Mouse (Mus musculus) liver, embryonic 12.5 days (tissue): ENCODE results near the gene Itgb4. TPM values are rescaled to one million over a fixed set of nuclear protein-coding genes. Genes with fewer than 3 reads are reported as not detected.

ENCODE experiments used
- ATAC-seq: fragments of 200-750 bp; cut with Nextera tagmentation; 2 replicates; pipeline ENCODE4 v1.8.0; 2017; ENCODE audit warnings: moderate number of reproducible peaks, mild to moderate bottlenecking, moderate library complexity
- H3K27ac ChIP-seq: fragments of 300-500 bp; sonication (generic); 2 replicates; pipeline ENCODE4 v1.5.1; 2016; ENCODE audit warnings: mild to moderate bottlenecking
- H3K27me3 ChIP-seq: fragments of 300-500 bp; sonication (generic); replicated peaks from 2 replicates; pipeline ENCODE4 v1.6.1; 2016; ENCODE audit warnings: mild to moderate bottlenecking, moderate library complexity
- H3K36me3 ChIP-seq: fragments of 300-500 bp; sonication (generic); 2 replicates; pipeline ENCODE4 v1.6.1; 2016; ENCODE audit warnings: mild to moderate bottlenecking, moderate library complexity
- H3K4me1 ChIP-seq: fragments of 300-500 bp; sonication (generic); 2 replicates; pipeline ENCODE4 v1.6.1; 2016
- H3K4me2 ChIP-seq: fragments of 300-500 bp; sonication (generic); 2 replicates; pipeline ENCODE4 v1.6.1; 2016; ENCODE audit warnings: mild to moderate bottlenecking, moderate library complexity
- H3K4me3 ChIP-seq: fragments of 300-500 bp; sonication (generic); 2 replicates; pipeline ENCODE4 v1.5.1; 2016; ENCODE audit warnings: mild to moderate bottlenecking, moderate library complexity
- H3K9ac ChIP-seq: fragments of 300-500 bp; sonication (generic); 2 replicates; pipeline ENCODE4 v1.6.1; 2016; ENCODE audit warnings: mild to moderate bottlenecking, moderate library complexity
- H3K9me3 ChIP-seq: fragments of 300-500 bp; sonication (generic); replicated peaks from 2 replicates; pipeline ENCODE4 v1.6.1; 2016; ENCODE audit warnings: mild to moderate bottlenecking, moderate library complexity
- WGBS: fragments of 180-500 bp; shearing (Covaris S2); methylation state at CpG from one replicate; pipeline ENCODE4 v1.1.7; 2016; ENCODE audit not compliant: insufficient replicate concordance; 5-methylcytosine and 5-hydroxymethylcytosine counted together
- polyA plus RNA-seq: library from polyadenylated mRNA; unstranded; fragments of >200 nt; fragmentation: Nextera tagmentation; extraction: Ambion mirVana; gene quantifications from 2 replicates; pipeline ENCODE4 v1.2.1, GENCODE M21; 2016

Gene Itgb4
- polyA plus RNA-seq, 1 experiment from 2014 or later = 0.44 TPM

GRCm38 (mm10) chr11:116002894-116003293 is 28.4 kb downstream of the Itgb4 start:
- H3K4me2 ChIP-seq = no peak overlapping the region
- H3K36me3 ChIP-seq = peaks cover 13% of the 10 kb centered on the region
- no peak for ATAC-seq
- WGBS = 87% methylated on average over 3 of the region's 3 CpGs
- H3K9me3 ChIP-seq = no peaks in the 10 kb centered on the region
- H3K4me1 ChIP-seq = peaks cover 50% of the 10 kb centered on the region
- no peak overlapping the region for H3K9ac ChIP-seq
- peaks cover 21% of the 10 kb centered on the region for H3K27me3 ChIP-seq
- no peak overlapping the region for H3K4me3 ChIP-seq
- no peak overlapping the region for H3K27ac ChIP-seq

- WGBS = 12% methylated on average over 8 of the region's 8 CpGs
- peaks cover 15% of the 10 kb centered on the region for H3K27me3 ChIP-seq
- H3K36me3 ChIP-seq = peaks cover 26% of the 10 kb centered on the region
- H3K9me3 ChIP-seq = no peaks in the 10 kb centered on the region
- H3K4me2 ChIP-seq = peak overlapping the region; percentile 84
- 0 out of 2 replicates have a peak, but pooled peaks have one; percentile 1 for ATAC-seq
- peak overlapping the region; percentile 85 for H3K27ac ChIP-seq
- peaks cover 45% of the 10 kb centered on the region for H3K4me1 ChIP-seq
- peak overlapping the region; percentile 51 for H3K4me3 ChIP-seq
- H3K9ac ChIP-seq = peak overlapping the region; percentile 69
Measured at GRCm38 (mm10) chr11:116004186-116004823, 29.8 kb downstream of the Itgb4 start.

GRCm38 (mm10) chr11:116004840-116005700 is 30.6 kb downstream of the Itgb4 start:
- Histone ChIP-seq H3K4me3 (peak overlapping the region; percentile 51), H3K9ac (peak overlapping the region; percentile 69), H3K27ac (peak overlapping the region; percentile 85), H3K4me1 (peaks cover 40% of the 10 kb centered on the region), H3K4me2 (peak overlapping the region; percentile 84), H3K27me3 (peaks cover 9% of the 10 kb centered on the region), H3K9me3 (no peaks in the 10 kb centered on the region), H3K36me3 (peaks cover 33% of the 10 kb centered on the region)
- WGBS = 6% methylated on average over 53 of the region's 54 CpGs
- peak; percentile 76 for ATAC-seq

- H3K27ac ChIP-seq = peak overlapping the region; percentile 85
- peaks cover 48% of the 10 kb centered on the region for H3K4me1 ChIP-seq
- ATAC-seq = peak; percentile 5
- H3K9me3 ChIP-seq = no peaks in the 10 kb centered on the region
- 59% methylated on average over 9 of the region's 9 CpGs for WGBS
- H3K9ac ChIP-seq = peak overlapping the region; percentile 69
- H3K4me2 ChIP-seq = peak overlapping the region; percentile 84
- peaks cover 4% of the 10 kb centered on the region; the same call in 1 of the 2 replicates for H3K27me3 ChIP-seq
- H3K36me3 ChIP-seq = peaks cover 41% of the 10 kb centered on the region
- peak overlapping the region; percentile 51 for H3K4me3 ChIP-seq
Measured at GRCm38 (mm10) chr11:116005701-116006419, 31.4 kb downstream of the Itgb4 start.

GRCm38 (mm10) chr11:116007095-116007850 is 32.8 kb downstream of the Itgb4 start:
- Histone ChIP-seq H3K27me3 (no peaks in the 10 kb centered on the region), H3K27ac (no peak overlapping the region), H3K9ac (no peak overlapping the region), H3K4me1 (peaks cover 62% of the 10 kb centered on the region), H3K4me3 (no peak overlapping the region), H3K4me2 (no peak overlapping the region), H3K36me3 (peaks cover 44% of the 10 kb centered on the region), H3K9me3 (no peaks in the 10 kb centered on the region)
- ATAC-seq = no peak
- WGBS = 83% methylated on average over 28 of the region's 28 CpGs

- no peak overlapping the region for H3K27ac ChIP-seq
- no peak overlapping the region for H3K4me3 ChIP-seq
- H3K27me3 ChIP-seq = 0 out of 2 replicates have a peak, but pooled peaks cover 6% of the 10 kb centered on the region
- H3K36me3 ChIP-seq = peaks cover 44% of the 10 kb centered on the region
- 77% methylated on average over 11 of the region's 11 CpGs for WGBS
- no peaks in the 10 kb centered on the region for H3K9me3 ChIP-seq
- no peak for ATAC-seq
- H3K9ac ChIP-seq = no peak overlapping the region
- peaks cover 72% of the 10 kb centered on the region for H3K4me1 ChIP-seq
- H3K4me2 ChIP-seq = no peak overlapping the region
Measured at GRCm38 (mm10) chr11:116008411-116008810, 33.9 kb downstream of the Itgb4 start.

GRCm38 (mm10) chr11:116008832-116009375 is 34.4 kb downstream of the Itgb4 start:
- no peak for ATAC-seq
- H3K27me3 ChIP-seq = 0 out of 2 replicates have a peak, but pooled peaks cover 8% of the 10 kb centered on the region
- peaks cover 44% of the 10 kb centered on the region for H3K36me3 ChIP-seq
- H3K27ac ChIP-seq = no peak overlapping the region
- 88% methylated on average over 13 of the region's 13 CpGs for whole genome bisulfite sequencing
- H3K4me1 ChIP-seq = peaks cover 68% of the 10 kb centered on the region
- no peak overlapping the region for H3K4me2 ChIP-seq
- no peak overlapping the region for H3K9ac ChIP-seq
- H3K4me3 ChIP-seq = no peak overlapping the region
- H3K9me3 ChIP-seq = no peaks in the 10 kb centered on the region

- Histone ChIP-seq H3K27me3 (peaks cover 11% of the 10 kb centered on the region; the same call in 1 of the 2 replicates), H3K4me1 (peaks cover 61% of the 10 kb centered on the region), H3K9me3 (no peaks in the 10 kb centered on the region), H3K9ac (no peak overlapping the region), H3K4me2 (no peak overlapping the region), H3K27ac (no peak overlapping the region), H3K36me3 (peaks cover 44% of the 10 kb centered on the region), H3K4me3 (no peak overlapping the region)
- WGBS = 83% methylated on average over 11 of the region's 11 CpGs
- no peak for ATAC-seq
Measured at GRCm38 (mm10) chr11:116009661-116010060, 35.2 kb downstream of the Itgb4 start.

GRCm38 (mm10) chr11:116010146-116010545 is 35.6 kb downstream of the Itgb4 start:
- ATAC-seq = no peak
- no peak overlapping the region for H3K4me2 ChIP-seq
- no peaks in the 10 kb centered on the region for H3K9me3 ChIP-seq
- WGBS = 87% methylated on average over 7 of the region's 8 CpGs
- no peak overlapping the region for H3K27ac ChIP-seq
- H3K9ac ChIP-seq = no peak overlapping the region
- H3K36me3 ChIP-seq = peaks cover 44% of the 10 kb centered on the region
- peaks cover 61% of the 10 kb centered on the region for H3K4me1 ChIP-seq
- H3K27me3 ChIP-seq = peaks cover 11% of the 10 kb centered on the region; the same call in 1 of the 2 replicates
- H3K4me3 ChIP-seq = no peak overlapping the region

GRCm38 (mm10) chr11:116010948-116011347 is 36.4 kb downstream of the Itgb4 start:
- H3K4me2 ChIP-seq = peak overlapping the region; percentile 93; the same call in 1 of the 2 replicates
- H3K27ac ChIP-seq = peak overlapping the region; percentile 83; the same call in 1 of the 2 replicates
- no peak overlapping the region for H3K4me3 ChIP-seq
- H3K9me3 ChIP-seq = no peaks in the 10 kb centered on the region
- peaks cover 44% of the 10 kb centered on the region for H3K36me3 ChIP-seq
- peaks cover 11% of the 10 kb centered on the region; the same call in 1 of the 2 replicates for H3K27me3 ChIP-seq
- peaks cover 57% of the 10 kb centered on the region for H3K4me1 ChIP-seq
- no peak overlapping the region for H3K9ac ChIP-seq
- no peak for ATAC-seq
- WGBS = 75% methylated on average over 5 of the region's 5 CpGs
